Mouse (Mus musculus): ENCODE data around the gene Bnc2. TPM values are rescaled to one million over a fixed set of nuclear protein-coding genes. Genes with fewer than 3 reads are reported as not detected.

Bnc2 gene
- polyA plus RNA-seq, 1 experiment, result 20.1 TPM

GRCm38 (mm10) chr4:84357382-84357781, 317.7 kb downstream of the Bnc2 start:
- TF ChIP-seq CTCF (conservative IDR thresholded peaks at IDR 0.05; ENCODE audit: insufficient read depth, insufficient read length, low read depth, low read length) (no peak), POLR2A (IDR thresholded peaks at IDR 0.05; ENCODE audit: low read depth, low read length) (no peak)
- WGBS, result 69% methylated on average over 1 of the region's 1 CpGs
- no peak overlapping the region for H3K27ac ChIP-seq (ENCODE audit: insufficient read depth, low read depth, low read length)
- H3K36me3 ChIP-seq (ENCODE audit: control insufficient read depth, insufficient read depth, low read length), result no peaks in the 10 kb centered on the region
- no peaks in the 10 kb centered on the region for H3K4me1 ChIP-seq (ENCODE audit: control insufficient read depth, insufficient read depth, low read length)
- H3K4me3 ChIP-seq (ENCODE audit: insufficient read depth, low read depth, low read length), result no peak overlapping the region
- DNase-seq, result no peak
- H3K27me3 ChIP-seq (replicated peaks; ENCODE audit: control insufficient read depth, insufficient read depth, low read length), result no peaks in the 10 kb centered on the region

DNA sequence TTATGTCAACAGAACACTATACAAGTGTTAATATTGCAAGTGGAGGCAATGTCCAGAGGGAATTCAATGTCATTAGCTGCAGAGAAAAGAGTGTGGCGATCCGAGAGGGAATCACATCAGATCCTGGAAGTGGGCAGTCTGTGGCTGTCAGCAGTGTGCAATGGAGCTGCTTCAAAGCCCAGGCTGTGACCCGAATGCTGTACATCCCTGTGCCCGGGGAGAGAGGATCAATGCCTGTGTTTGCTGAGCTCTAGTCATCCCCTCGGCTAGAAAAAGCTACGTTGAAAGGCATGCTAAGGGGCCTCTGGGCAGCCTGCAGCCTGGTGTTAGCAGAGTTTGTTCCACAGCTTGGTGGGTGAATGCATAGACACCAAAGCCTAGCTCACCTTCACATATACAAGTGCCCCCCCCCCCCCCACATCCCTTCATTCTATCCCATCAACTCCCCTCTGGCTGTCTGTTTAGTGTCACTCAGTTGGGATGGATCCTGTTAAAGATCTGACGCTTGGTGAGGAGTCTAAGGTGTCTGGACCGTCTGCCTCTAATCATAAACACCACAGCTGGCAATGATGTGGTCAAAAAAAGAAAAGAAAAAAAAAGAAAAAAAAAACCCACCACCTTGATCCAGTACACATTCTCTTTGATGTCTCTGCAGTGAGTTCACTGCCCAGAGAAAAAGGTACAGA, 318.5 kb downstream of the Bnc2 start:
- 59% methylated on average over 8 of the region's 8 CpGs for WGBS
- DNase-seq, result no peak
- Histone ChIP-seq H3K4me1 (ENCODE audit: control insufficient read depth, insufficient read depth, low read length) (no peaks in the 10 kb centered on the region), H3K27me3 (replicated peaks; ENCODE audit: control insufficient read depth, insufficient read depth, low read length) (no peaks in the 10 kb centered on the region), H3K4me3 (ENCODE audit: insufficient read depth, low read depth, low read length) (no peak overlapping the region), H3K36me3 (ENCODE audit: control insufficient read depth, insufficient read depth, low read length) (no peaks in the 10 kb centered on the region), H3K27ac (ENCODE audit: insufficient read depth, low read depth, low read length) (no peak overlapping the region)
- no peak for TF ChIP-seq POLR2A (IDR thresholded peaks at IDR 0.05; ENCODE audit: low read depth, low read length)
- no peak for TF ChIP-seq CTCF (conservative IDR thresholded peaks at IDR 0.05; ENCODE audit: insufficient read depth, insufficient read length, low read depth, low read length)

DNA sequence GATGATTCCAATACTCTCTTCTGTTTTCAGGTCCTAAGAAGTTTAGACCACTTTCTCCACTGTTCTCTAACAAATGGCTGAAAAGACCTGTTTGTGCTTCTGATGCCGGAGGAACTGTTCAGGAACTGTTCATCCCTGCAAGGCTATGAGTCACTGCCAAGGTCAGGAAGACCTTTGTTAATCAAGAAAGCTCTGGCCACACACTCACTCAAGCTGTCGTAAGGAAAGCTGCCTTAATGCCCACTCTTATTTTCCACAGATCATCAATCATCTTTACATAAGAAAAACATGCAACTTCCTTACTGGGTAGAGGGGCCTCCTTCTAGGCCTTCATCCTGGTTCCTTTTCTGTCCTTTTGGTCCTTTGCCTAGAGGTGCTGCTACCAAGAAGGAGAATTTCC, 322.4 kb downstream of the Bnc2 start:
- H3K27me3 ChIP-seq (replicated peaks; ENCODE audit: control insufficient read depth, insufficient read depth, low read length), result no peaks in the 10 kb centered on the region
- H3K4me1 ChIP-seq (ENCODE audit: control insufficient read depth, insufficient read depth, low read length), result no peaks in the 10 kb centered on the region
- 31% methylated on average over 2 of the region's 2 CpGs for WGBS
- TF ChIP-seq CTCF (conservative IDR thresholded peaks at IDR 0.05; ENCODE audit: insufficient read depth, insufficient read length, low read depth, low read length), result no peak
- no peak for TF ChIP-seq POLR2A (IDR thresholded peaks at IDR 0.05; ENCODE audit: low read depth, low read length)
- no peak overlapping the region for H3K4me3 ChIP-seq (ENCODE audit: insufficient read depth, low read depth, low read length)
- H3K36me3 ChIP-seq (ENCODE audit: control insufficient read depth, insufficient read depth, low read length), result no peaks in the 10 kb centered on the region
- DNase-seq, result no peak
- no peak overlapping the region for H3K27ac ChIP-seq (ENCODE audit: insufficient read depth, low read depth, low read length)

GRCm38 (mm10) chr4:84349536-84349935, 325.5 kb downstream of the Bnc2 start:
- WGBS, result 55% methylated on average over 5 of the region's 5 CpGs
- Histone ChIP-seq H3K4me1 (ENCODE audit: control insufficient read depth, insufficient read depth, low read length) (no peaks in the 10 kb centered on the region), H3K36me3 (ENCODE audit: control insufficient read depth, insufficient read depth, low read length) (no peaks in the 10 kb centered on the region), H3K27ac (ENCODE audit: insufficient read depth, low read depth, low read length) (no peak overlapping the region), H3K4me3 (ENCODE audit: insufficient read depth, low read depth, low read length) (no peak overlapping the region), H3K27me3 (replicated peaks; ENCODE audit: control insufficient read depth, insufficient read depth, low read length) (no peaks in the 10 kb centered on the region)
- no peak for DNase-seq
- no peak for TF ChIP-seq POLR2A (IDR thresholded peaks at IDR 0.05; ENCODE audit: low read depth, low read length)
- no peak for TF ChIP-seq CTCF (conservative IDR thresholded peaks at IDR 0.05; ENCODE audit: insufficient read depth, insufficient read length, low read depth, low read length)

GRCm38 (mm10) chr4:84339172-84339571, 335.9 kb downstream of the Bnc2 start:
- DNase-seq, result peak; percentile 15
- TF ChIP-seq POLR2A (IDR thresholded peaks at IDR 0.05; ENCODE audit: low read depth, low read length), result no peak
- no peak for TF ChIP-seq CTCF (conservative IDR thresholded peaks at IDR 0.05; ENCODE audit: insufficient read depth, insufficient read length, low read depth, low read length)
- H3K36me3 ChIP-seq (ENCODE audit: control insufficient read depth, insufficient read depth, low read length), result no peaks in the 10 kb centered on the region
- no peak overlapping the region for H3K4me3 ChIP-seq (ENCODE audit: insufficient read depth, low read depth, low read length)
- H3K27me3 ChIP-seq (replicated peaks; ENCODE audit: control insufficient read depth, insufficient read depth, low read length), result no peaks in the 10 kb centered on the region
- H3K4me1 ChIP-seq (ENCODE audit: control insufficient read depth, insufficient read depth, low read length), result no peaks in the 10 kb centered on the region
- WGBS, result 67% methylated on average over 4 of the region's 4 CpGs
- H3K27ac ChIP-seq (ENCODE audit: insufficient read depth, low read depth, low read length), result no peak overlapping the region

DNA sequence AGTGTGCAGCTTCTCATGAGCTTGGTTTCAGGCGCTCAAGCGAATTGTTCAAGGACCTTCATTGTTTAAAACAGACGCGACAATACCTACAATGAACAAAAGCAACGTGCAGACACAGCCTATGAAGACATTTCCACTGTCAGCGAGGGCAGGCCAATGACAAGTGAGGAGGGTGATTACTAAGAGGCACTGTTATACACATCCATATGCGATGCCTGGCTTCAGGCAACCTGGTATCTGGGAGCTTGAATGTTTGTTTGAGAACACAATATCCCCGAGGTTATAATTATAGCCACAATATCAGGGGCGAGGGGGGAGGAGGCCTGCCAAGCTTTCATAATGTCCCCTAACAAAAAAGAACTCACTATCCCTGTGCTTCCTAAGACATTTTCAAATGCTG, 343.1 kb downstream of the Bnc2 start:
- TF ChIP-seq POLR2A (IDR thresholded peaks at IDR 0.05; ENCODE audit: low read depth, low read length) (no peak), CTCF (conservative IDR thresholded peaks at IDR 0.05; ENCODE audit: insufficient read depth, insufficient read length, low read depth, low read length) (no peak)

GRCm38 (mm10) chr4:84331450-84331849, 343.6 kb downstream of the Bnc2 start:
- no peaks in the 10 kb centered on the region for H3K36me3 ChIP-seq (ENCODE audit: control insufficient read depth, insufficient read depth, low read length)
- TF ChIP-seq CTCF (conservative IDR thresholded peaks at IDR 0.05; ENCODE audit: insufficient read depth, insufficient read length, low read depth, low read length) (no peak), POLR2A (IDR thresholded peaks at IDR 0.05; ENCODE audit: low read depth, low read length) (no peak)
- 74% methylated on average over 3 of the region's 3 CpGs for WGBS

More for the DNA sequence above, 343.1 kb downstream of the Bnc2 start:
- Histone ChIP-seq H3K36me3 (ENCODE audit: control insufficient read depth, insufficient read depth, low read length) (no peaks in the 10 kb centered on the region), H3K27ac (ENCODE audit: insufficient read depth, low read depth, low read length) (no peak overlapping the region), H3K4me3 (ENCODE audit: insufficient read depth, low read depth, low read length) (no peak overlapping the region), H3K27me3 (replicated peaks; ENCODE audit: control insufficient read depth, insufficient read depth, low read length) (no peaks in the 10 kb centered on the region), H3K4me1 (ENCODE audit: control insufficient read depth, insufficient read depth, low read length) (no peaks in the 10 kb centered on the region; the same call in 1 of the 2 replicates)
- DNase-seq, result no peak
- WGBS, result 85% methylated on average over 9 of the region's 9 CpGs

More at GRCm38 (mm10) chr4:84331450-84331849, 343.6 kb downstream of the Bnc2 start:
- no peak for DNase-seq
- Histone ChIP-seq H3K27ac (ENCODE audit: insufficient read depth, low read depth, low read length) (no peak overlapping the region), H3K27me3 (replicated peaks; ENCODE audit: control insufficient read depth, insufficient read depth, low read length) (no peaks in the 10 kb centered on the region), H3K4me3 (ENCODE audit: insufficient read depth, low read depth, low read length) (no peak overlapping the region), H3K4me1 (ENCODE audit: control insufficient read depth, insufficient read depth, low read length) (no peaks in the 10 kb centered on the region; the same call in 1 of the 2 replicates)
